Mouse (Mus musculus): Measurements from ENCODE around the gene Snx9.

DNA sequence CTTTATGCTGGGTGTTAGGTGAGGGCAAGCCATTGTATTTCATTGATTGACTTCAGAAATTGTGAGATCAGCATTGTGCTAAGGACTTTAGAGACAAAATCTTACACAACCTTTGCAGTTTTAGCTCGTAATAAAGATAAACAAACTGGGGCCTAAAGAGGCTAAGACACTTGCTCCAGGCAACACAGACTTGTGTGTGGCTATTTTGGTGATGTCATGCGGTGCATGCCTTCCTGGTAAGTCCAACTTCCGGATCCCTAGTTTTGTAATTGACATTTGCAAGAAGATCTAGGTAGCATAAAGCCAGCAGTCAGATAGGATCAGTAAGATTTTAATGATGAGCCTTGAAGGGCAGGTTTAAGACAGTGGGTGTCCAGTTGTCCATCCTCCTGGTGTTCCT lies 101.0 kb downstream of the Snx9 start:
- TF ChIP-seq GATA1 (IDR thresholded peaks at IDR 0.05; ENCODE audit: low read length) (no peak), TAL1 (IDR thresholded peaks at IDR 0.05; ENCODE audit: low read length) (no peak)

All from erythroblast, embryonic 14.5 days (primary cell).